Mouse (Mus musculus): ENCODE measurements around the gene Ube2o. TPM values are rescaled to one million over a fixed set of nuclear protein-coding genes. Genes with fewer than 3 reads are reported as not detected.

Ube2o gene
- total and polyA plus RNA-seq, 3 experiments, result 6.3 to 41.7 (median 20.1) TPM

GRCm38 (mm10) chr11:116609965-116610630, 28.9 kb upstream of the Ube2o start:
- no peak for DNase-seq (ENCODE audit: low spot score)

GRCm38 (mm10) chr11:116607717-116608116, 26.5 kb upstream of the Ube2o start:
- Histone ChIP-seq H3K36me3 (replicated peaks) (peaks cover 47% of the 10 kb centered on the region), H3K27me3 (ENCODE audit: insufficient read depth, low read length) (peaks cover 3% of the 10 kb centered on the region), H3K4me1 (ENCODE audit: insufficient read depth, low read depth, low read length) (peaks cover 6% of the 10 kb centered on the region), H3K9me3 (replicated peaks) (no peaks in the 10 kb centered on the region), H3K4me3 (ENCODE audit: low read depth, low read length) (no peak overlapping the region)
- no peak for TF ChIP-seq GATA1 (IDR thresholded peaks at IDR 0.05; ENCODE audit: borderline replicate concordance, low read length)
- no peak for TF ChIP-seq POLR2AphosphoS5 (IDR thresholded peaks at IDR 0.05; ENCODE audit: insufficient replicate concordance, low read depth, low read length)
- no peak for TF ChIP-seq CTCF (IDR thresholded peaks at IDR 0.05; ENCODE audit: low read depth, low read length)
- TF ChIP-seq TAL1 (conservative IDR thresholded peaks at IDR 0.05; ENCODE audit: low read depth, low read length), result no peak
- no peak for DNase-seq (ENCODE audit: low spot score)
- no peak for ATAC-seq (ENCODE audit: extremely low read depth, insufficient number of reproducible peaks, low FRiP score, poor library complexity, severe bottlenecking)

More at GRCm38 (mm10) chr11:116609965-116610630, 28.9 kb upstream of the Ube2o start:
- Histone ChIP-seq H3K4me3 (ENCODE audit: low read depth, low read length) (no peak overlapping the region), H3K27me3 (ENCODE audit: insufficient read depth, low read length) (peaks cover 3% of the 10 kb centered on the region), H3K36me3 (replicated peaks) (peaks cover 28% of the 10 kb centered on the region), H3K9me3 (replicated peaks) (no peaks in the 10 kb centered on the region), H3K4me1 (ENCODE audit: insufficient read depth, low read depth, low read length) (peaks cover 17% of the 10 kb centered on the region)
- no peak for TF ChIP-seq GATA2 (IDR thresholded peaks at IDR 0.05; ENCODE audit: borderline replicate concordance, low read depth, low read length)
- ATAC-seq (ENCODE audit: extremely low read depth, insufficient number of reproducible peaks, low FRiP score, poor library complexity, severe bottlenecking), result no peak

GRCm38 (mm10) chr11:116604097-116604496, 22.9 kb upstream of the Ube2o start:
- Histone ChIP-seq H3K36me3 (replicated peaks) (peaks cover 59% of the 10 kb centered on the region), H3K4me1 (ENCODE audit: insufficient read depth, low read depth, low read length) (peaks cover 2% of the 10 kb centered on the region; the same call in 1 of the 2 replicates), H3K4me3 (ENCODE audit: low read depth, low read length) (no peak overlapping the region), H3K27me3 (ENCODE audit: insufficient read depth, low read length) (peaks cover 8% of the 10 kb centered on the region), H3K9me3 (replicated peaks) (no peaks in the 10 kb centered on the region)
- TF ChIP-seq TAL1 (conservative IDR thresholded peaks at IDR 0.05; ENCODE audit: low read depth, low read length) (no peak), CTCF (IDR thresholded peaks at IDR 0.05; ENCODE audit: low read depth, low read length) (no peak), GATA2 (IDR thresholded peaks at IDR 0.05; ENCODE audit: borderline replicate concordance, low read depth, low read length) (no peak), POLR2AphosphoS5 (IDR thresholded peaks at IDR 0.05; ENCODE audit: insufficient replicate concordance, low read depth, low read length) (no peak), GATA1 (IDR thresholded peaks at IDR 0.05; ENCODE audit: borderline replicate concordance, low read length) (no peak)
- no peak for DNase-seq (ENCODE audit: low spot score)
- ATAC-seq (ENCODE audit: extremely low read depth, insufficient number of reproducible peaks, low FRiP score, poor library complexity, severe bottlenecking), result no peak

GRCm38 (mm10) chr11:116603339-116603738, 22.1 kb upstream of the Ube2o start:
- DNase-seq (ENCODE audit: low spot score), result no peak
- peaks cover 55% of the 10 kb centered on the region for H3K36me3 ChIP-seq (replicated peaks)

GRCm38 (mm10) chr11:116602043-116602442, 20.8 kb upstream of the Ube2o start:
- TF ChIP-seq GATA1 (IDR thresholded peaks at IDR 0.05; ENCODE audit: borderline replicate concordance, low read length) (no peak), CTCF (IDR thresholded peaks at IDR 0.05; ENCODE audit: low read depth, low read length) (no peak), GATA2 (IDR thresholded peaks at IDR 0.05; ENCODE audit: borderline replicate concordance, low read depth, low read length) (no peak), TAL1 (conservative IDR thresholded peaks at IDR 0.05; ENCODE audit: low read depth, low read length) (no peak), POLR2AphosphoS5 (IDR thresholded peaks at IDR 0.05; ENCODE audit: insufficient replicate concordance, low read depth, low read length) (no peak)
- Histone ChIP-seq H3K9me3 (replicated peaks) (no peaks in the 10 kb centered on the region), H3K4me3 (ENCODE audit: low read depth, low read length) (no peak overlapping the region), H3K27me3 (ENCODE audit: insufficient read depth, low read length) (peaks cover 12% of the 10 kb centered on the region), H3K36me3 (replicated peaks) (peaks cover 50% of the 10 kb centered on the region), H3K4me1 (ENCODE audit: insufficient read depth, low read depth, low read length) (no peaks in the 10 kb centered on the region; the same call in 1 of the 2 replicates)
- no peak for DNase-seq (ENCODE audit: low spot score)
- no peak for ATAC-seq (ENCODE audit: extremely low read depth, insufficient number of reproducible peaks, low FRiP score, poor library complexity, severe bottlenecking)

More at GRCm38 (mm10) chr11:116603339-116603738, 22.1 kb upstream of the Ube2o start:
- Histone ChIP-seq H3K9me3 (replicated peaks) (no peaks in the 10 kb centered on the region), H3K4me3 (ENCODE audit: low read depth, low read length) (no peak overlapping the region), H3K27me3 (ENCODE audit: insufficient read depth, low read length) (peaks cover 8% of the 10 kb centered on the region), H3K4me1 (ENCODE audit: insufficient read depth, low read depth, low read length) (no peaks in the 10 kb centered on the region; the same call in 1 of the 2 replicates)
- ATAC-seq (ENCODE audit: extremely low read depth, insufficient number of reproducible peaks, low FRiP score, poor library complexity, severe bottlenecking), result no peak
- peak; percentile 52; the same call in 1 of the 2 replicates for TF ChIP-seq CTCF (IDR thresholded peaks at IDR 0.05; ENCODE audit: low read depth, low read length)
- TF ChIP-seq GATA2 (IDR thresholded peaks at IDR 0.05; ENCODE audit: borderline replicate concordance, low read depth, low read length), result no peak

- Histone ChIP-seq H3K4me1 (ENCODE audit: insufficient read depth, low read depth, low read length) (no peaks in the 10 kb centered on the region; the same call in 1 of the 2 replicates), H3K27me3 (ENCODE audit: insufficient read depth, low read length) (peaks cover 18% of the 10 kb centered on the region), H3K36me3 (replicated peaks) (peaks cover 45% of the 10 kb centered on the region), H3K4me3 (ENCODE audit: low read depth, low read length) (no peak overlapping the region), H3K9me3 (replicated peaks) (no peaks in the 10 kb centered on the region)
- no peak for DNase-seq (ENCODE audit: low spot score)
- TF ChIP-seq CTCF (IDR thresholded peaks at IDR 0.05; ENCODE audit: low read depth, low read length) (no peak), POLR2AphosphoS5 (IDR thresholded peaks at IDR 0.05; ENCODE audit: insufficient replicate concordance, low read depth, low read length) (no peak), GATA1 (IDR thresholded peaks at IDR 0.05; ENCODE audit: borderline replicate concordance, low read length) (no peak), TAL1 (conservative IDR thresholded peaks at IDR 0.05; ENCODE audit: low read depth, low read length) (no peak), GATA2 (IDR thresholded peaks at IDR 0.05; ENCODE audit: borderline replicate concordance, low read depth, low read length) (no peak)
- ATAC-seq (ENCODE audit: extremely low read depth, insufficient number of reproducible peaks, low FRiP score, poor library complexity, severe bottlenecking), result no peak
Measured at GRCm38 (mm10) chr11:116601166-116601565, 19.9 kb upstream of the Ube2o start.

Measured in G1E (cell line).